Mouse (Mus musculus) CD4-positive, CD25-positive, alpha-beta regulatory T cell, adult 9 weeks (primary cell): ENCODE measurements around the gene Gtf2f1. TPM values are rescaled to one million over a fixed set of nuclear protein-coding genes. Genes with fewer than 3 reads are reported as not detected.

Experiments used
- polyA plus RNA-seq: library from polyadenylated mRNA; unstranded; fragments of 100-300 nt; shearing (Covaris generic); gene quantifications from one replicate; pipeline ENCODE4 v1.2.1, GENCODE M21; 2017

Gtf2f1 gene
- 98.1 TPM for polyA plus RNA-seq

GRCm38 (mm10) chr17:57011236-57012141, at the start of gene Gtf2f1, which contains the start of gene Gm17949:
Gene Gtf2f1, minus strand, starts transcription at chr17:57011288.
Gene Gm17949, plus strand, starts transcription at chr17:57011469.

DNA sequence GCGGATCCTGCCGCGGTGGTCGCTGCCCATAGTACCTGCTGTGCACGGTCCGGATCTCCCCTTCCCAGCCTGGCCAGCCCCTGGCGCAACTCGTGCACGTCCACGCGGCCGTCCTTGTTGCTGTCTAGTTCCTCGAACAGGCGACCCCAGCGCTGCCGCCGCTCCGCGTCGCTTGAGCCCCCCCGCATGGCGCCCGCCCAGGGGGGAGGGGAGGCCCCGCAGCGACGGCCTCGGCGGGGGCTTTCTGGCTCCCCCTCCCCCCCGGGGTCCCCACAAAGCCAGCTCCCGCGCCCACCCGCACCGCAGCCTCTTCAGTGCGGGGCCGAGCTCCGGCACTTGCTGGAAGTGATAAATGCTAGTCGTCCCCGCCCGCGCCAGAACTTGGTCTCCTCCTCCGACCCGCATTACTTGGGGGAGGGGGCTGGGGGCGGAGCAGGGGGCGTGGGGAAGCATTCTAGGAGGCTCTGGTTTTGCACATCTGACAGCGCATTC, 48.4 kb upstream of the Gtf2f1 start, which contains the start of gene Slc25a23:
TSS of gene Slc25a23 (minus strand) at position 378 of the 492 bp plus-strand sequence.

GRCm38 (mm10) chr17:57058891-57059485, 47.9 kb upstream of the Gtf2f1 start, which contains the start of gene Crb3:
Gene Crb3, plus strand, starts transcription at chr17:57059105.

GRCm38 (mm10) chr17:57041554-57041953, 30.5 kb upstream of the Gtf2f1 start, which contains the start of gene Slc25a41:
Gene Slc25a41, minus strand, starts transcription at chr17:57041654.

GRCm38 (mm10) chr17:57030931-57031660, 20.0 kb upstream of the Gtf2f1 start, which contains the start of gene Khsrp:
Gene Khsrp, minus strand, starts transcription at chr17:57031522.

GRCm38 (mm10) chr17:56999968-57000609, 11.0 kb downstream of the Gtf2f1 start, which contains the start of gene Pspn:
Gene Pspn, minus strand, starts transcription at chr17:57000018.

DNA sequence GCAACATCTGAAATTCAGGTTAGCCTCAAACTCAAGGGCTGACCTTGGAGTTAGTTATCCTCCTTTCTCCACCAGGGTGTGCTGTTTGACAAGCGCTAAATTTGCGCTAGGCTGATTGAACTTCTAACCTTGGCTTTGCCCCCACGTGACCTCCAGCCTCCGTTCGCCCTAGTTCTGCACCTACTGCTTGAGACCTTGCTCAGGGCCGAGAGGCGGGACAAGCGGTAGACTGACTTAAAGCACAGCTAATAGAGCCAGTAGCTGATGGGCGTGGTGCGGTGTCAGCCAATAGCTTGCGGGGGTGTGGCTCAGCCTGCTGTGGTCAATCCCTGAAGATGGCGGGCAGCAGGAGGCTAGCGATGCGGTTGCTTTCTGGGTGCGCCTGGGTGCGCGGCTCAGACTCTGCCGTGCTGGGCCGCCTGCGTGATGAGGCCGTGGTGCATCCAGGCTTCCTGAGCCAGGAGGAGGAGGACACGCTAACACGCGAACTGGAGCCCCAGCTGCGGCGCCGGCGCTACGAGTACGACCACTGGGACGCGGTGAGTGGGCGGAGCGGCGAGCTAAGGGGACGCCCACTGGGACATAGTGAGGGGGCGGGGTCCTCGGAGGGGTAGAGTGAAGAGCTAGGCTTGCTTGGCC, 13.9 kb downstream of the Gtf2f1 start, which contains the start of gene Alkbh7:
TSS of gene Alkbh7 (plus strand) at position 311 of the 639 bp plus-strand sequence.

GRCm38 (mm10) chr17:56990115-56990746, 20.9 kb downstream of the Gtf2f1 start, which contains the start of gene Clpp:
Gene Clpp, plus strand, starts transcription at chr17:56990305.

GRCm38 (mm10) chr17:56982013-56982412, 29.1 kb downstream of the Gtf2f1 start, which contains the start of gene Acer1:
Gene Acer1, minus strand, starts transcription at chr17:56982126.

Other genes starting within 250 kb of the Gtf2f1 start
- gene Dus3l, start 246.5 kb downstream of the Gtf2f1 start, polyA plus RNA-seq: 64.4 TPM
- 1.6 TPM for gene Prr22, start 241.0 kb downstream of the Gtf2f1 start, polyA plus RNA-seq
- gene Rfx2, start 180.3 kb downstream of the Gtf2f1 start, polyA plus RNA-seq: 1.0 TPM
- gene Acsbg2, start 136.8 kb downstream of the Gtf2f1 start, polyA plus RNA-seq: 0.10 TPM
- gene 1700061G19Rik, start 135.8 kb downstream of the Gtf2f1 start, polyA plus RNA-seq: 0.43 TPM
- gene Mllt1, start 75.9 kb downstream of the Gtf2f1 start, polyA plus RNA-seq: 2.8 TPM
- not detected for gene Acer1, start 29.2 kb downstream of the Gtf2f1 start, polyA plus RNA-seq
- gene Clpp, start 21.0 kb downstream of the Gtf2f1 start, polyA plus RNA-seq: 93.4 TPM
- 46.9 TPM for gene Alkbh7, start 13.9 kb downstream of the Gtf2f1 start, polyA plus RNA-seq
- not detected for gene Pspn, start 11.3 kb downstream of the Gtf2f1 start, polyA plus RNA-seq
- 0.84 TPM for gene Gm17949, start 181 bp upstream of the Gtf2f1 start, polyA plus RNA-seq
- gene Khsrp, start 20.2 kb upstream of the Gtf2f1 start, polyA plus RNA-seq: 9.0 TPM
- gene Slc25a41, start 30.4 kb upstream of the Gtf2f1 start, polyA plus RNA-seq: not detected
- 2.7 TPM for gene Crb3, start 47.8 kb upstream of the Gtf2f1 start, polyA plus RNA-seq
- gene Slc25a23, start 48.6 kb upstream of the Gtf2f1 start, polyA plus RNA-seq: 3.3 TPM
- 310 TPM for gene Dennd1c, start 67.2 kb upstream of the Gtf2f1 start, polyA plus RNA-seq
- gene Tubb4a, start 76.5 kb upstream of the Gtf2f1 start, polyA plus RNA-seq: 3.3 TPM
- gene Tnfsf9, start 94.0 kb upstream of the Gtf2f1 start, polyA plus RNA-seq: 10.4 TPM
- gene Cd70, start 138.5 kb upstream of the Gtf2f1 start, polyA plus RNA-seq: 0.88 TPM
- gene Tnfsf14, start 182.9 kb upstream of the Gtf2f1 start, polyA plus RNA-seq: 13.4 TPM
- 3.5 TPM for gene C3, start 216.8 kb upstream of the Gtf2f1 start, polyA plus RNA-seq
- 96.4 TPM for gene Gpr108, start 237.2 kb upstream of the Gtf2f1 start, polyA plus RNA-seq
- 4.6 TPM for gene Trip10, start 238.2 kb upstream of the Gtf2f1 start, polyA plus RNA-seq